Mouse (Mus musculus) liver, postnatal 0 days (tissue): ENCODE measurements around the gene Triap1. TPM values are rescaled to one million over a fixed set of nuclear protein-coding genes. Genes with fewer than 3 reads are reported as not detected.

Experiments
- ATAC-seq: fragments of 200-750 bp; cut with Nextera tagmentation; 2 replicates; pipeline ENCODE4 v1.8.0; 2017; ENCODE audit warnings: mild to moderate bottlenecking, moderate library complexity
- DNase-seq: peaks from one replicate; pipeline ENCODE4 v3.0.0-alpha.2; 2016
- H3K27ac ChIP-seq: fragments of 300-500 bp; sonication (generic); 2 replicates; pipeline ENCODE4 v1.5.1; 2014; ENCODE audit warnings: antibody characterized with exemption, moderate library complexity, mild to moderate bottlenecking, low read depth
- H3K27me3 ChIP-seq: fragments of 300-500 bp; sonication (generic); 2 replicates; pipeline ENCODE4 v1.6.1; 2014; ENCODE audit warnings: low read length, control low read depth, mixed read lengths; ENCODE audit not compliant: insufficient read depth
- H3K36me3 ChIP-seq: fragments of 300-500 bp; sonication (generic); replicated peaks from 2 replicates; pipeline ENCODE4 v1.6.1; 2014; ENCODE audit warnings: mild to moderate bottlenecking, control low read depth, low read length, moderate library complexity, mixed read lengths; ENCODE audit not compliant: insufficient read depth
- H3K4me1 ChIP-seq: fragments of 300-500 bp; sonication (generic); 2 replicates; pipeline ENCODE4 v1.6.1; 2014; ENCODE audit warnings: antibody characterized with exemption, mild to moderate bottlenecking, control low read depth; ENCODE audit not compliant: insufficient read depth
- H3K4me2 ChIP-seq: fragments of 300-500 bp; sonication (generic); 2 replicates; pipeline ENCODE4 v1.6.1; 2014; ENCODE audit warnings: low read depth, mild to moderate bottlenecking, low read length, moderate library complexity, mixed read lengths
- H3K4me3 ChIP-seq: fragments of 300-500 bp; sonication (generic); 2 replicates; pipeline ENCODE4 v1.5.1; 2014; ENCODE audit warnings: low read depth, low read length
- H3K9ac ChIP-seq: fragments of 300-500 bp; sonication (generic); replicated peaks from 2 replicates; pipeline ENCODE4 v1.6.1; 2014; ENCODE audit warnings: mild to moderate bottlenecking, moderate library complexity
- H3K9me3 ChIP-seq: fragments of 300-500 bp; sonication (generic); 2 replicates; pipeline ENCODE4 v1.6.1; 2016; ENCODE audit warnings: mild to moderate bottlenecking, control low read depth, low read length, mixed read lengths
- CTCF ChIP-seq: sonication (generic); IDR thresholded peaks from 2 replicates; pipeline ENCODE4 v1.5.1; 2016; ENCODE audit warnings: antibody characterized with exemption, low read depth
- EP300 ChIP-seq: IDR thresholded peaks from 2 replicates; pipeline ENCODE4 v1.6.1; 2016; ENCODE audit warnings: antibody characterized with exemption, low read depth, mild to moderate bottlenecking
- WGBS: fragments of 180-500 bp; shearing (Covaris S2); extraction: QIAGEN DNeasy Blood & Tissue Kit; methylation state at CpG from one replicate; pipeline ENCODE4 v1.1.7; 2014; ENCODE audit not compliant: insufficient replicate concordance; 5-methylcytosine and 5-hydroxymethylcytosine counted together
- polyA plus RNA-seq: library from polyadenylated mRNA; unstranded; fragments of >200 nt; fragmentation: Nextera tagmentation; extraction: Ambion mirVana; gene quantifications from 2 replicates; pipeline ENCODE4 v1.2.1, GENCODE M21; 2015

Gene Triap1
- polyA plus RNA-seq, 1 experiment from 2014 or later: 24.2 TPM

DNA sequence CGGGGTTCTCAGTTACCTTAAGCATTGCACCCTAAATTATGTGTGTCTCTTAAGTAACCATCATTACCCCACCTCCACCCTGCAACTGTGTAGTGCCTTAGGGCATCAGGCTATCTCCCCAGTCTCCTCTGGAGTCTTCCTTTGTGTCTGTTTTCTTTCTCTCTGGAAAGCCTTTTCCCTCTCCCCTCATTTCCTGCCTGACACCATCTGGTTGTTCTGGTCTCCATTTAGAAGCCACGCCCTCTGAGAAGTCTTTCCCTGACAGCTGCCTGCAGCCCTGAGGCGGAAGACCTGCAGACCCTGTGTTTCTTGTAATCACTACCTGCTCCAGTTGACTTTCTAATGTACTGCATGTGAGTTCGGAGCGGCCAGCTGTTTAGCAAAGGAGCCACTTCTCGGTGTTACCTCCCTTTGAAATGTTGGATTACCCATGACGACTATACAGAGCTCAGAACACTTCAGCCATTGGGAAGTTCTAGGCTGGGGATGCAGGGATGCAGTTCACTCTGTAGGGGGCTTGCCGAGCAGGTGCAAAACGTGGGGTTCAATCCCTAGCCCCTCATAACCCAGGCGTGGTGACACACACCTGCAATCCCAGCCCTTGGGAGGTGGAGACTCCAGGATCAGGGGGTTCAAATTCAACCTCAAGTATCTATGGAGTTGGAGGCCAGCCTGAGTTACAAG, 23.2 kb upstream of the Triap1 start:
- Histone ChIP-seq H3K4me1 (peaks cover 30% of the 10 kb centered on the region), H3K4me2 (no peak overlapping the region), H3K9ac (no peak overlapping the region), H3K27ac (no peak overlapping the region), H3K9me3 (no peaks in the 10 kb centered on the region), H3K36me3 (no peaks in the 10 kb centered on the region), H3K4me3 (no peak overlapping the region), H3K27me3 (no peaks in the 10 kb centered on the region)
- DNase-seq (no peak), ATAC-seq (no peak)
- no peak for TF ChIP-seq EP300
- WGBS: 26% methylated on average over 10 of the region's 10 CpGs

DNA sequence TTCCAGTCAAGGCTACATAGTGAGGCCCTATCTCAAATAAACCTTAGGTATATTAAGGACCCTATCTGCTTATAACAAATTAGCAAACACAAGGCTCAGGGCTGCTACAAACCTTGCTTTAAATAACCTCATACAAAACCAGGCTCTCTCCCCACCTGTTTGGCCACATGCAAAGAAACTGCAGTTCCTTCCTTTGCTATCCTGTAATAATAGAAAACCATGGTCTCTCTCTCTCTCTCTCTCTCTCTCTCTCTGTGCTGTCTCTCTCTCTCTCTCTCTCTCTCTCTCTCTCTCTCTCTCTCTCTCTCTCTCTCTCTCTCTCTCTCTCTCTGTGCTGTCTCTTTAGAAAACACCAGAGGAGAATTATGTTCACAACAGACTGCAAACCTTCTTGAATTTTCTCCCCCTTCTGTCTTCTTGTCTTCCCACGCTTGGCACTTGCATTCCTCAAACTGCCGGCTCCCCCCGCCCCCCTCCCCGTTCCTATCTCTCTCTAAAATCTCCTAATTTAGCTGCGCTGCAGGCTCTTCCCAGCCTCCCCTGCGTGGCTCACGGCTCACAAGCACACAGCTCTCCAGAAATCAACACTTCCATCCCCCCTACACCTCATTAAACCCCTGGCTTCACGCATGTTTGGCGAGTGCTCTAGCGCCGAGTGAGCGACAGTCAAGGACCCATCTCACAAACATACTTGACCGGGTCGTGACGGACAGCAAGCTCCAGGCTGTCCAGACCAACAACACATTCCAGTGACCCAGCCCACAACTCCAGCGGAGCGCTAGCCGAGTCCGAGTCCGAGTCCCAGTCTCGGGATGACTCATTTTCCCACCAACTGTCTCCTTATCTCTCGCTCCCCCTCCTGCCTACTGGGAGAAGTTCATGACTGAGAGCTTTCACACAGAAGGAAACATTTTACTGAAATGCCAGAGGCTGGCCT, 21.8 kb upstream of the Triap1 start:
- WGBS: under 1% methylated on average over 22 of the region's 22 CpGs
- Histone ChIP-seq H3K27me3 (no peaks in the 10 kb centered on the region), H3K4me1 (peaks cover 19% of the 10 kb centered on the region), H3K9me3 (no peaks in the 10 kb centered on the region), H3K4me3 (peak overlapping the region; percentile 46), H3K27ac (peak overlapping the region; percentile 45; the same call in 1 of the 2 replicates), H3K9ac (peak overlapping the region; percentile 58), H3K4me2 (peak overlapping the region; percentile 91), H3K36me3 (no peaks in the 10 kb centered on the region)
- TF ChIP-seq EP300: no peak
- TF ChIP-seq CTCF: peak; percentile 72
- DNase-seq (peak; percentile 65), ATAC-seq (peak; percentile 86)

DNA sequence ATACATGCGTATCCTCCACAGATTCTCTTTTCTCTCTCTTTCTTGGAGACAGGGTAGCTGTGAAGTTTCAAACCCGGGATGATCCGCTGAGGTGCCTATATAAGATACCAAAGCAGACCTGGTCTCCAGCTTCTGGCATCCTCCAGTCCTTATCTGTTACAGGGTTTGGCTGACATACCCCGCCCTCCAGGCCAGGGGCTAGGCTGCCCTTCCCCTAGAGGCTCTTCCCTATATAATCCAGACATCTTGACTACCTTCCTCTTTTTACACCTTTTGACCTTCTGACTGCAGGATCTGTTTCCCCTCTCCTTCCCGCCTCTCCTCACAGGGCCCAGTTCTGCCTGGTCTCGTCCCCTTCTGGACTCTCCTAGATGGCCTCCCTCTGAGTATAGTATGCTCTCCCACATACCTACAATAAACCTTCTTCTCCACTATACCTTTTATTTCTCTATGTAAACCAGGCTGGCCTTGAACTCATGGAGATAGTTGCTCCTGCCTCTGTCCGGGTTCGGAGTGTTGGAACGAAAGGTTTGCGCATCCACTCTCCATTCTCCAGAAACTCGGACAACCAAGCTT, 14.7 kb upstream of the Triap1 start:
- Histone ChIP-seq H3K4me3 (peak overlapping the region; percentile 85), H3K27ac (peak overlapping the region; percentile 61), H3K9me3 (no peaks in the 10 kb centered on the region), H3K4me2 (peak overlapping the region; percentile 90), H3K4me1 (peaks cover 8% of the 10 kb centered on the region), H3K27me3 (no peaks in the 10 kb centered on the region), H3K9ac (peak overlapping the region; percentile 82), H3K36me3 (peaks cover 4% of the 10 kb centered on the region)
- DNase-seq (peak; percentile 48), ATAC-seq (peak; percentile 40)
- WGBS: 15% methylated on average over 11 of the region's 11 CpGs
- no peak for TF ChIP-seq EP300
- 0 out of 2 replicates have a peak, but pooled peaks have one; percentile 4 for TF ChIP-seq CTCF

DNA sequence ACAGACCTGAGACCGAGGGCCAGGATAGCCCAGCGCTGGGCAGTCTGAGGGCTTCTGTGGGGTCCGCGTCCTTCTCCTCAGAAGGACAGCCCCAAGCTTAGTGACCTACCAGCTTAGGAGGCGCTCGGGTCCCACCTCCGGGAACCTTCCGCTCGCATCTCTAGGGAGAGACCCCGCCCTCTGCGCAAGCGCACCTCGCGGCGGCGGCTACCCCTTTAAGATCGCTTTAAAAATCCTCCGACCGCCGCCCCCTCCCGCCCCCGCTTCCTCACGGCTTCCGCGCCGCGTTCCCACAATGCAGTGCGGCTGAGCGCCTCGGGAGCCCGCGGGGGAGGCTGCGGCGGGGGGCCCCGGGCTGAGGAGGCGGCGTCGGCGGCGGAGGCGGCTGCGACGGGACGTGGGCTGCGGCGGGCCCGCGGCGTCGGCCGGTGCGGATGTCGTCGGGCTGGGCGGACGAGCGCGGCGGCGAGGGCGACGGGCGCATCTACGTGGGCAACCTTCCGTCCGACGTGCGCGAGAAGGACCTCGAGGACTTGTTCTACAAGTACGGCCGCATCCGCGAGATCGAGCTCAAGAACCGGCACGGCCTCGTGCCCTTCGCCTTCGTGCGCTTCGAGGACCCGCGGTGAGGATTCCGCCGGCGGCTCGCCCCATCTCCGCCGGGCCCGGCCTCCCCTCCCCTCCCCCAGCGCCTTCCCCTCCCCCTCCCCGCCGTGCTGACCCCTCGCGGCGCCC, 14.0 kb upstream of the Triap1 start, which contains the start of gene Srsf9:
Gene Srsf9, plus strand, starts transcription at position 303 of the 735 bp plus-strand sequence.
- ATAC-seq: peak; percentile 93
- 1% methylated on average over 77 of the region's 97 CpGs for WGBS
- Histone ChIP-seq H3K27ac (peak within 1 kb of the TSS; percentile 61), H3K9me3 (no peaks in the 10 kb centered on the region), H3K4me2 (peak within 1 kb of the TSS; percentile 90), H3K27me3 (no peaks in the 10 kb centered on the region), H3K9ac (peak within 1 kb of the TSS; percentile 82), H3K4me1 (peaks cover 8% of the 10 kb centered on the region), H3K36me3 (peaks cover 11% of the 10 kb centered on the region), H3K4me3 (peak within 1 kb of the TSS; percentile 85)
- DNase-seq: peak; percentile 97
- no peak for TF ChIP-seq EP300
- TF ChIP-seq CTCF: no peak

DNA sequence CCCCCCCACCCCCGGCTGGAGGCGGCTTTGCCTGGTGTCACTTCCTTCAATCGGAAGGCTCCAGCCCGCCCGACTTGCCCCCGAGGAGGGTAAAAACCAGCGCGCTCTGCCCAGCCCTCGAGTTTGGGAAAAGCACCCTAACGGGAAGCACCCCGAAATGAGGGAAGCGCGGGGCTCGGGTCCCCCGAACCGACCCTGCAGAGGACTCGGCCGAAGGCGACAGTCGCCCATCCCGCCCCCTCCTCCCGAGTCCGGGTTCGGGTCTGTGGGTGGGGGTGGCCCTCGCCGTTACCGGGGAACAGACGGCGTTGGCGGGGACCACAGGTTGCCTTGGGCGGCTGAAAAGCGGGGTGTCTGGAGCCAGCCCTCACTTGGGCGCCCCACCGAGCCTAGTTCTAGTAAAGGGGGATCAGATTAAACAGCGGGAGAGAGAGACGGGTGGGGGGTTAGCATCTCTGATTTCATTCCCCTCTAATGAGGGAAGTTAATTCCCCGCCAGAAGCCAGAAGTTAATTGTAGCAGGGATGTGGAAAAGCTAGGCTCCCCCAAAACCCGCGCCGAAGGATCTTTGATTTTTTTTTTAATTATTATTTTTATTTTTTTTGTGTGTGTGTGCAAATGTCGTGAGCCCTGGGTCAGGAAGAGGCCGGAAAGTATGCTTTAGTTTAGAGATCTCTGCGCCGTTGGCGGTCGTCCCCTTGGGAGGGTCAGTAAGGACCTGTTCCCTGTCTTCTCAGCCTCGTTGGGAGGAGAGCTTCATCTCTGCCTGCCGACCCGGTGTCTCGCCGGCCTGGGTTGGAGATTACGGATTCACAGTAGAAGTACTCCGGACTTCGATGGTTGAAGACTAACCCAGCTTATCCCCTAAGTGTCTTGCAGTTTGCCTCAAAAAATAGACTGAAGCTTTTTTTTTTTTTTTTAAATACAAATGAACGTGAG, 13.1 kb upstream of the Triap1 start:
- peak overlapping the region; percentile 90 for H3K4me2 ChIP-seq
- TF ChIP-seq EP300 (no peak), CTCF (no peak)
- DNase-seq: peak; percentile 60
- peaks cover 8% of the 10 kb centered on the region for H3K4me1 ChIP-seq
- no peak for ATAC-seq
- WGBS: under 1% methylated on average over 55 of the region's 55 CpGs
- peak overlapping the region; percentile 82 for H3K9ac ChIP-seq
- peaks cover 20% of the 10 kb centered on the region for H3K36me3 ChIP-seq
- peak overlapping the region; percentile 61 for H3K27ac ChIP-seq
- H3K9me3 ChIP-seq: no peaks in the 10 kb centered on the region
- no peaks in the 10 kb centered on the region for H3K27me3 ChIP-seq
- peak overlapping the region; percentile 85 for H3K4me3 ChIP-seq
